Mouse (Mus musculus): ENCODE data around the gene Tmem270. TPM values are rescaled to one million over a fixed set of nuclear protein-coding genes. Genes with fewer than 3 reads are reported as not detected.
"Not testable (repeated sequence)": the region's sequence is repeated elsewhere in the genome, so short reads cannot be mapped to it uniquely, and the experiment has no call there.

Tmem270 gene
- polyA plus RNA-seq, 1 experiment, result not detected

DNA sequence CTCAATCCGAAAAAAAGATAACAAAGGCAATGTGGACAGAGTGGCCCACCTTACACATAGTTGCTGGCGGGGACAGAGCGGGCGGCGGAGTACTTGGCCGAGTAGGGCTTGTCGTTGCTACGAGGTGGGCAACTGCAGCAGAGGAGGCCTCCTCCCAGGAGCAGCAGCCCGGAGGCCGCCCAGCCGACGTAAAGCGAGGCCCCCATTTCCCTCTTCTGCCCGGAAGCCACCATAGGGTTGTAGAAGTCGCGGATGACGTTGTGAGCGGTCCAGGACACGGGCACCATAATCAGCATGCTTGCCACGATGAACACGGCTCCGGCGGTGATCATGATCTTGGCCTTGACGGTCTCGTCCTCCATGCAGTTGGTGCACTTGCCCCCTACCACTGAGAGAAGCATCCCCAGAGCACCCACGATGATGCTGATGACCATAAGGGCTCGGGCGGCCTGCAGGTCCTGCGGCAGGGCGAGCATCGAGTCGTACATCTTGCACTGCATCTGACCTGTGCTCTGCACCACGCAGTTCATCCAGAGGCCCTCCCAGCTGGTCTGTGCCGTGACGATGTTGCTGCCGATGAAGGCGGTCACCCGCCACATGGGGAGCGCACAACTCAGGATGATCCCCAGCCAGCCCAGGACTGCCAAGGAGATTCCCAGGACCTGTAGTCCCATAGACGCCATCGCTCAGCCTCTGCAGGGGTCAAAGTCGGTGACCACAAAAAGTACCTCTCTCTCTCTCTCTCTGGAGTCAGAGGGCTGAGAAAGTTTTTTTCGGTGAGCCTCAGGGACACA, 39.7 kb upstream of the Tmem270 start:
- Histone ChIP-seq H3K4me3 (ENCODE audit: extremely low read depth, insufficient read depth, insufficient read length) (no peak overlapping the region), H3K27me3 (ENCODE audit: control insufficient read depth, insufficient read depth, low read length) (no peaks in the 10 kb centered on the region), H3K36me3 (ENCODE audit: control insufficient read depth, insufficient read depth, low read length) (no peaks in the 10 kb centered on the region), H3K4me1 (ENCODE audit: control insufficient read depth, insufficient read depth, insufficient read length) (peaks cover under 1% of the 10 kb centered on the region; the same call in 1 of the 2 replicates), H3K27ac (ENCODE audit: insufficient read depth, low read length) (no peak overlapping the region)
- WGBS, result 79% methylated on average over 43 of the region's 43 CpGs
- no peak for TF ChIP-seq POLR2A (IDR thresholded peaks at IDR 0.05; ENCODE audit: low read depth, low read length)
- no peak for TF ChIP-seq CTCF (IDR thresholded peaks at IDR 0.05; ENCODE audit: extremely low read depth, insufficient read depth, insufficient read length, insufficient replicate concordance)
- no peak for DNase-seq (ENCODE audit: low read depth in 1 of 2, low spot score in 2 of 2)

DNA sequence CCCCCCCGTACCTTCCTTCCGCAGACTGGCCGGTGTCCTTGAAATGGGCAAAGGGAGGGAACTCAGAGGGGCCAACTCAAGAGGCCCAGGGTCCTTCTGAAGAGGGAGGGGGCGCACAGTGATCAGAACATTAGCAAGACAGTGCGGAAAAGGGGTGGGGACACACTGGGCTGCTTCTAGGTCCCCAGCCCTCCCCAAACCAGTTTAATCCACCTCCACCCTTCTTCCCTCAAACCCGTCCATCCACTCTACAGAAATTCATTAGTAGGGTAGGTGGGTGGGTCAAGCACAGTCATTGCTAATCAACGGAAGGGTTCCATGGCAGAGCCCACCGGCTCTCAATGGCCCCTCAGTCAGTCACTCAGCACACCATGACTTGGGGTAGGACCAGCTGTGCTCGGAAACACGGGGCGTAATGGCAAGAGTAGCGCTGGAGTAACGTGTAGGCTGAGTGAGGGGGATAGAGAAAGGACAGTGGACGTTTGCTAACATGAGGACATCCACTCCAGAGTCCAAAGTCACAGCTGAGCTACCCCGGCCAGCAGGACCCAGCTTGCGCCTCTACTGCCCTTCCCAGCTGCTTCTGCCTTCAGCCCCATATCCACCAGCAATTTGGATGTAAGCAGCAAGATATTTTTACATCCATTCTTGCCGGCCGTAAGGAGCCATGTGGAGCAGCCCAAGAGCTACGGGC, 38.9 kb upstream of the Tmem270 start:
- Histone ChIP-seq H3K36me3 (ENCODE audit: control insufficient read depth, insufficient read depth, low read length) (no peaks in the 10 kb centered on the region), H3K4me3 (ENCODE audit: extremely low read depth, insufficient read depth, insufficient read length) (no peak overlapping the region), H3K27ac (ENCODE audit: insufficient read depth, low read length) (no peak overlapping the region), H3K4me1 (ENCODE audit: control insufficient read depth, insufficient read depth, insufficient read length) (no peaks in the 10 kb centered on the region; the same call in 1 of the 2 replicates), H3K27me3 (ENCODE audit: control insufficient read depth, insufficient read depth, low read length) (no peaks in the 10 kb centered on the region)
- DNase-seq (ENCODE audit: low read depth in 1 of 2, low spot score in 2 of 2), result no peak
- TF ChIP-seq CTCF (IDR thresholded peaks at IDR 0.05; ENCODE audit: extremely low read depth, insufficient read depth, insufficient read length, insufficient replicate concordance), result no peak
- TF ChIP-seq POLR2A (IDR thresholded peaks at IDR 0.05; ENCODE audit: low read depth, low read length), result no peak
- WGBS, result 76% methylated on average over 19 of the region's 19 CpGs

DNA sequence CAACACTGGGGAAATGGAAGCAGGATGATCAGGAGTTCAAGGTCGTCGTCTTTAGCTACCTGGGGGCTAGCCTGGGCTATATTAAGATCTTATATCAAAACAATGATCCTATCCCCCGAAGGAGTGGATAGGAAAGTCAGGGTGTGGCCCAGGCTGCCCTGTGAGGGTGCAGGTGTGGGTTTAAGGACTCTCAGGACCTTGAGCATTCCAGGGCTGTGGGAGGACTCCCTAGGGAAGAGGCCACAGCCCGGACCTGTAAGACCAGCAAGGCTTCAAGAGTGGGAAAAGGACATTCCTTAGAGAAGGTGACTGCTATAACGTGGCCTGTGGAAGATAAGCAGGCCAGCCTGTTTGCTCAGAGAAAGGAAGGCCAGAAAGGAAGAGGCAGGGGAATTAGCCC, 37.6 kb upstream of the Tmem270 start:
- Histone ChIP-seq H3K4me3 (ENCODE audit: extremely low read depth, insufficient read depth, insufficient read length) (no peak overlapping the region), H3K27me3 (ENCODE audit: control insufficient read depth, insufficient read depth, low read length) (no peaks in the 10 kb centered on the region), H3K36me3 (ENCODE audit: control insufficient read depth, insufficient read depth, low read length) (no peaks in the 10 kb centered on the region), H3K27ac (ENCODE audit: insufficient read depth, low read length) (no peak overlapping the region), H3K4me1 (ENCODE audit: control insufficient read depth, insufficient read depth, insufficient read length) (no peaks in the 10 kb centered on the region; the same call in 1 of the 2 replicates)
- 68% methylated on average over 5 of the region's 5 CpGs for WGBS
- no peak for TF ChIP-seq POLR2A (IDR thresholded peaks at IDR 0.05; ENCODE audit: low read depth, low read length)
- TF ChIP-seq CTCF (IDR thresholded peaks at IDR 0.05; ENCODE audit: extremely low read depth, insufficient read depth, insufficient read length, insufficient replicate concordance), result no peak
- DNase-seq (ENCODE audit: low read depth in 1 of 2, low spot score in 2 of 2), result no peak

DNA sequence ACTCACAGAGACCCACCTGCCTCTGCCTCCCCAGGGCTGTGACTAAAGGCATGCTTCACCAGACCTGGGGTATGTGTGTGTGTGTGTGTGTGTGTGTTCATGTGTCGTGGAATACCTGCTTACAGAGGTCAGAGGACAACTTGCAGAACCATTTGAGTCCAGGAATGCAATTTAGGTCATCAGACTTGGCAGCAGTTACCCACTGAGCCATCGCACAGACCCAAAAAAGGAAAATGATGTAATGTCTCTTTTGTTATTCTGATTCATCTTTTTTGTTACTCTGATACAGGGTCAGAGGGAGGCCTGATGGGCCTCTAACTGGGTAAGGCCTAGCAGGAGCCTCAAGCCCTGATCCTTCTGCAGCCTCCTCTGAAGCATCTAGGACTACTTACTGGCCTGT, 36.2 kb upstream of the Tmem270 start:
- Histone ChIP-seq H3K4me3 (ENCODE audit: extremely low read depth, insufficient read depth, insufficient read length) (no peak overlapping the region), H3K27ac (ENCODE audit: insufficient read depth, low read length) (no peak overlapping the region), H3K27me3 (ENCODE audit: control insufficient read depth, insufficient read depth, low read length) (no peaks in the 10 kb centered on the region), H3K4me1 (ENCODE audit: control insufficient read depth, insufficient read depth, insufficient read length) (no peaks in the 10 kb centered on the region; the same call in 1 of the 2 replicates), H3K36me3 (ENCODE audit: control insufficient read depth, insufficient read depth, low read length) (no peaks in the 10 kb centered on the region)
- 85% methylated on average over 2 of the region's 2 CpGs for WGBS
- TF ChIP-seq CTCF (IDR thresholded peaks at IDR 0.05; ENCODE audit: extremely low read depth, insufficient read depth, insufficient read length, insufficient replicate concordance) (no peak), POLR2A (IDR thresholded peaks at IDR 0.05; ENCODE audit: low read depth, low read length) (no peak)
- no peak for DNase-seq (ENCODE audit: low read depth in 1 of 2, low spot score in 2 of 2)

DNA sequence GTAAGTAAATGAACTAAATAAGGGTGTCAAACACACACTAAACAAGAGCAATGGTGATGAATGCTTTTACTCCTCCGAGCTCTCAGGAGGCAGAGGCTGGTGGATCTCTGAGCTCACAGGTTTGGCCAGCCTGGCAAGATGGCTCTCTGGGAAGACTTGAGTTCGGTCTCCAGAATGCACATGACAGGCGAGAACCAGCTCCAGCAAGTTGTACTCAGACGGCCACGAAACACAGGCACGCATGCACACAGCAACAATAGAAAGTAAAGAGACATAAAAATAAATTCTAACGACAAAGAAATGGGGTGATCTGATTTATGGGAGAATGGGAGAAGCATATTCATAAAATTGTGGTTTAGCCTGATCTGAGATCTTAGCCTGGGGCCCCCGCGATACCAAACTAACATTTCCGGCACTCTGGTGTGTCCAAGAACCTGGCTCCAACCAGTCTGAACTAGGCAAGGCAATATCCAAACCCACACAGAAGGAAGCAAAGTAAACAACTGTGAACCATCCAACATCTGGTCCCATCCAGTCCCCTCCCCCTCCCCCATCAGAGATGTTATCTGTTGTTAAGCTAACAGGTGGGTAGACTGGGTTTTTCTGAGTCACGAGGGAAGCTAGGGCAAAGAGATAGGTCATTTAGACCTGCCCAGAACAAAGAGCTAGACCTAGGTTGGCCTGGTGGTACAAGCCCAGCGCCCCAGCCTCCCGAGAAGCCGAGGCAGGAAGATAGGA, 35.1 kb upstream of the Tmem270 start:
- no peak overlapping the region for H3K4me3 ChIP-seq (ENCODE audit: extremely low read depth, insufficient read depth, insufficient read length)
- H3K36me3 ChIP-seq (ENCODE audit: control insufficient read depth, insufficient read depth, low read length), result no peaks in the 10 kb centered on the region
- no peak overlapping the region for H3K27ac ChIP-seq (ENCODE audit: insufficient read depth, low read length)
- TF ChIP-seq CTCF (IDR thresholded peaks at IDR 0.05; ENCODE audit: extremely low read depth, insufficient read depth, insufficient read length, insufficient replicate concordance) (no peak), POLR2A (IDR thresholded peaks at IDR 0.05; ENCODE audit: low read depth, low read length) (no peak)
- no peaks in the 10 kb centered on the region for H3K27me3 ChIP-seq (ENCODE audit: control insufficient read depth, insufficient read depth, low read length)
- H3K4me1 ChIP-seq (ENCODE audit: control insufficient read depth, insufficient read depth, insufficient read length), result no peaks in the 10 kb centered on the region; the same call in 1 of the 2 replicates
- 71% methylated on average over 14 of the region's 14 CpGs for WGBS
- DNase-seq (ENCODE audit: low read depth in 1 of 2, low spot score in 2 of 2), result no peak

DNA sequence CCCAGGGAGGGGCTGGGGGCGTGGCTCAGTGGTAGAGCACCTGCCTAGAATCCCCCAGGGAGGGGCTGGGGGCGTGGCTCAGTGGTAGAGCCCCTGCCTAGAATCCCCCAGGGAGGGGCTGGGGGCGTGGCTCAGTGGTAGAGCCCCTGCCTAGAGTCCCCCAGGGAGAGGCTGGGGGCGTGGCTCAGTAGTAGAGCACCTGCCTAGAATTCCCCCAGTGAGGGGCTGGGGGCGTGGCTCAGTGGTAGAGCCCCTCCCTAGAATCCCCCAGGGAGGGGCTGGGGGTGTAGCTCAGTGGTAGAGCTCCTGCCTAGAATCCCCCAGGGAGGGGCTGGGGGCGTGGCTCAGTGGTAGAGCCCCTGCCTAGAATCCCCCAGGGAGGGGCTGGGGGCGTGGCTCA, 33.0 kb upstream of the Tmem270 start:
- H3K36me3 ChIP-seq (ENCODE audit: control insufficient read depth, insufficient read depth, low read length); H3K4me3 ChIP-seq (ENCODE audit: extremely low read depth, insufficient read depth, insufficient read length); H3K27ac ChIP-seq (ENCODE audit: insufficient read depth, low read length); H3K4me1 ChIP-seq (ENCODE audit: control insufficient read depth, insufficient read depth, insufficient read length); H3K27me3 ChIP-seq (ENCODE audit: control insufficient read depth, insufficient read depth, low read length); DNase-seq (ENCODE audit: low read depth in 1 of 2, low spot score in 2 of 2): not testable (repeated sequence)
- 91% methylated on average over 4 of the region's 7 CpGs for WGBS
